In the genomic region with DNA sequence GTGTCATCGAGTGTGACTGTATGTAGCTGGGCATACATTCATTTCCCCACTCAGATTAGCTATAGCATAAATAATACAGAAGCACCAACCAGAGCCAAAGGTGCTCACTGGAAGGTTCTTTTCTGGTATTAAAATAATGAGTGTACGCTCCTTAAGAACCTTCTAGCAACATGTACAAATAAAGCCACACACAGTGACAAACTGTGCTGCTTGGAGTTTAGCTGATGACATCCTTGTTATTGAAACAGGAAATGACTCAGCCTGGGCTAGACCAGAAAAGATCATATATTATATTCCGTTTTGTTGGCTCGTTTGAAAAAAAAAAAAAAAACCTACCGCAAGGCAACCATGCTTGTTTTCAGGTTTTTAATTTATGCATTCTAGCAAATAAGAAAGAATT, we compare ENCODE assay signal across 9 mouse cellular contexts. TPM values are rescaled to one million over a fixed set of nuclear protein-coding genes. Genes with fewer than 3 reads are reported as not detected.
DNase-seq lines count a peak whose midpoint lies in the region; ATAC-seq and TF ChIP-seq lines count a peak whose summit lies in the region.
"Had no signal": no experiment of that assay in that cellular context is flagged by ENCODE, and none has a peak within 500 bp of the region (broad histone marks: within the 10 kb centered on the region; RNA-seq: fewer than 3 reads in every experiment).

No protein-coding gene starts in this region.

- DNase-seq in heart, postnatal 4 days: no peak
- peak; percentile 79 for DNase-seq in lung, postnatal 36 days
- DNase-seq in thymus, postnatal 25 days: no peak
- no peak for DNase-seq in Muller cell, postnatal 12 days (ENCODE audit: inconsistent ontology term)
- DNase-seq in frontal cortex, postnatal 14 days (ENCODE audit: low spot score in 2 of 2): no peak

- H3K27ac ChIP-seq in heart, embryonic 12.5 days (ENCODE audit: poor library complexity, severe bottlenecking): peak overlapping the region; percentile 13; the same call in 1 of the 2 replicates
- H3K27ac ChIP-seq in embryonic facial prominence, embryonic 13.5 days: 0 out of 2 replicates have a peak overlapping the region, but pooled peaks have one; percentile 33
- H3K27ac ChIP-seq: midbrain, embryonic 12.5 days had no signal

- no peak overlapping the region for H3K4me3 ChIP-seq in heart, embryonic 12.5 days
- H3K4me3 ChIP-seq in C2C12 (ENCODE audit: insufficient read depth, poor library complexity, severe bottlenecking): peak overlapping the region; percentile 15
- H3K4me3 ChIP-seq in embryonic facial prominence, embryonic 13.5 days: no peak overlapping the region
- H3K4me3 ChIP-seq: midbrain, embryonic 12.5 days had no signal

- H3K79me3 ChIP-seq in C2C12 (ENCODE audit: low read depth): no peaks in the 10 kb centered on the region

- no peak overlapping the region for H3K9ac ChIP-seq in heart, embryonic 12.5 days
- H3K9ac ChIP-seq in embryonic facial prominence, embryonic 13.5 days: no peak overlapping the region
- H3K9ac ChIP-seq: midbrain, embryonic 12.5 days had no signal

- no peak for ATAC-seq in heart, embryonic 12.5 days (ENCODE audit: insufficient number of reproducible peaks, low FRiP score)
- ATAC-seq in embryonic facial prominence, embryonic 13.5 days (ENCODE audit: insufficient number of reproducible peaks, insufficient read depth, low FRiP score, low TSS enrichment, low read depth): no peak

- no peaks in the 10 kb centered on the region for H3K36me3 ChIP-seq in heart, embryonic 12.5 days
- H3K36me3 ChIP-seq in C2C12 (ENCODE audit: control insufficient read depth, insufficient read depth): no peaks in the 10 kb centered on the region
- no peaks in the 10 kb centered on the region for H3K36me3 ChIP-seq in embryonic facial prominence, embryonic 13.5 days
- H3K36me3 ChIP-seq: midbrain, embryonic 12.5 days had no signal

- WGBS in heart, embryonic 12.5 days: 70% methylated on average over 5 of the region's 5 CpGs
- 74% methylated on average over 5 of the region's 5 CpGs for WGBS in embryonic facial prominence, embryonic 13.5 days

- TF ChIP-seq CTCF in C2C12 (IDR thresholded peaks at IDR 0.05; ENCODE audit: control insufficient read depth, insufficient read depth, insufficient read length): no peak

- peaks cover 12% of the 10 kb centered on the region; the same call in 1 of the 2 replicates for H3K4me1 ChIP-seq in heart, embryonic 12.5 days (replicated peaks)
- H3K4me1 ChIP-seq in embryonic facial prominence, embryonic 13.5 days: peaks cover 6% of the 10 kb centered on the region
- H3K4me1 ChIP-seq: midbrain, embryonic 12.5 days had no signal

- H3K79me2 ChIP-seq in C2C12 (ENCODE audit: control insufficient read depth, insufficient read depth): no peaks in the 10 kb centered on the region

- H3ac ChIP-seq in C2C12 (ENCODE audit: control insufficient read depth, insufficient read length, low read depth): peak overlapping the region; percentile 46

- H3K27me3 ChIP-seq in heart, embryonic 12.5 days (replicated peaks): no peaks in the 10 kb centered on the region
- no peaks in the 10 kb centered on the region for H3K27me3 ChIP-seq in C2C12 (ENCODE audit: control insufficient read depth, insufficient read depth, insufficient read length)
- H3K27me3 ChIP-seq in embryonic facial prominence, embryonic 13.5 days: no peaks in the 10 kb centered on the region
- H3K27me3 ChIP-seq: midbrain, embryonic 12.5 days had no signal

- peak overlapping the region; percentile 38; the same call in 1 of the 2 replicates for H3K4me2 ChIP-seq in heart, embryonic 12.5 days
- no peak overlapping the region for H3K4me2 ChIP-seq in embryonic facial prominence, embryonic 13.5 days
- H3K4me2 ChIP-seq: midbrain, embryonic 12.5 days had no signal

- H3K9me3 ChIP-seq in heart, embryonic 12.5 days (replicated peaks): no peaks in the 10 kb centered on the region
- no peaks in the 10 kb centered on the region for H3K9me3 ChIP-seq in embryonic facial prominence, embryonic 13.5 days
- H3K9me3 ChIP-seq: midbrain, embryonic 12.5 days had no signal

TF ChIP-seq in C2C12, 6 proteins besides CTCF, POLR2A, EP300 and RAD21:
- TF ChIP-seq CEBPB (IDR thresholded peaks at IDR 0.05; ENCODE audit: low read depth) (peak; percentile 15), MYOD1 (IDR thresholded peaks at IDR 0.05; ENCODE audit: control insufficient read depth, insufficient read length, low read depth) (no peak), USF1 (IDR thresholded peaks at IDR 0.05; ENCODE audit: low read depth) (no peak), FOSL1 (IDR thresholded peaks at IDR 0.05; ENCODE audit: insufficient read depth, low read length, poor library complexity, severe bottlenecking) (peak; percentile 74)

RNA-seq across cellular contexts. Expression of gene Klf6, which starts 15.7 kb away (rescaled TPM):
- 69.6 and 74.5 TPM in 2 replicates for polyA plus RNA-seq in heart, embryonic 12.5 days (2016; fragmentation: Nextera tagmentation; extraction: Ambion mirVana)
- 10 to 100 TPM; 62.0 to 68.7 TPM for total RNA-seq in heart, postnatal 4 days (2021)
- 21.8 TPM for polyA plus RNA-seq in C2C12 (2012; fragmentation: generic; extraction: Trizol)
- polyA plus RNA-seq in embryonic facial prominence, embryonic 13.5 days (2015; fragmentation: Nextera tagmentation; extraction: Ambion mirVana): 59.5 and 60.7 TPM in 2 replicates
